Mouse (Mus musculus): ENCODE measurements around the gene Ahcyl2.

Gene Ahcyl2

GRCm38 (mm10) chr6:29851873-29852272, 84.1 kb downstream of the Ahcyl2 start:
- no peak for TF ChIP-seq GATA4 (IDR thresholded peaks at IDR 0.05; ENCODE audit: insufficient replicate concordance, low read length)

- TF ChIP-seq GATA4 (IDR thresholded peaks at IDR 0.05; ENCODE audit: insufficient replicate concordance, low read length), result no peak
Observed at GRCm38 (mm10) chr6:29853213-29853899, 85.5 kb downstream of the Ahcyl2 start.

- TF ChIP-seq GATA4 (IDR thresholded peaks at IDR 0.05; ENCODE audit: insufficient replicate concordance, low read length), result no peak
Observed at GRCm38 (mm10) chr6:29853900-29854390, 86.1 kb downstream of the Ahcyl2 start.

GRCm38 (mm10) chr6:29858619-29859018, 90.8 kb downstream of the Ahcyl2 start:
- no peak for TF ChIP-seq GATA4 (IDR thresholded peaks at IDR 0.05; ENCODE audit: insufficient replicate concordance, low read length)

- TF ChIP-seq GATA4 (IDR thresholded peaks at IDR 0.05; ENCODE audit: insufficient replicate concordance, low read length), result no peak
Observed at GRCm38 (mm10) chr6:29859344-29859743, 91.5 kb downstream of the Ahcyl2 start.

GRCm38 (mm10) chr6:29860238-29860637, 92.4 kb downstream of the Ahcyl2 start:
- no peak for TF ChIP-seq GATA4 (IDR thresholded peaks at IDR 0.05; ENCODE audit: insufficient replicate concordance, low read length)

- TF ChIP-seq GATA4 (IDR thresholded peaks at IDR 0.05; ENCODE audit: insufficient replicate concordance, low read length), result no peak
Observed at GRCm38 (mm10) chr6:29864926-29865325, 97.1 kb downstream of the Ahcyl2 start.

GRCm38 (mm10) chr6:29866935-29867724, 99.3 kb downstream of the Ahcyl2 start:
- no peak for TF ChIP-seq GATA4 (IDR thresholded peaks at IDR 0.05; ENCODE audit: insufficient replicate concordance, low read length)

GRCm38 (mm10) chr6:29868341-29868895, 100.6 kb downstream of the Ahcyl2 start:
- TF ChIP-seq GATA4 (IDR thresholded peaks at IDR 0.05; ENCODE audit: insufficient replicate concordance, low read length), result no peak

GRCm38 (mm10) chr6:29873654-29874053, 105.8 kb downstream of the Ahcyl2 start:
- no peak for TF ChIP-seq GATA4 (IDR thresholded peaks at IDR 0.05; ENCODE audit: insufficient replicate concordance, low read length)

GRCm38 (mm10) chr6:29875576-29875975, 107.8 kb downstream of the Ahcyl2 start:
- TF ChIP-seq GATA4 (IDR thresholded peaks at IDR 0.05; ENCODE audit: insufficient replicate concordance, low read length), result no peak

GRCm38 (mm10) chr6:29876782-29877181, 109.0 kb downstream of the Ahcyl2 start:
- TF ChIP-seq GATA4 (IDR thresholded peaks at IDR 0.05; ENCODE audit: insufficient replicate concordance, low read length), result no peak

GRCm38 (mm10) chr6:29879579-29879978, 111.8 kb downstream of the Ahcyl2 start:
- no peak for TF ChIP-seq GATA4 (IDR thresholded peaks at IDR 0.05; ENCODE audit: insufficient replicate concordance, low read length)

- TF ChIP-seq GATA4 (IDR thresholded peaks at IDR 0.05; ENCODE audit: insufficient replicate concordance, low read length), result no peak
Observed at GRCm38 (mm10) chr6:29880796-29881195, 113.0 kb downstream of the Ahcyl2 start.

- no peak for TF ChIP-seq GATA4 (IDR thresholded peaks at IDR 0.05; ENCODE audit: insufficient replicate concordance, low read length)
Observed at GRCm38 (mm10) chr6:29881936-29882335, 114.1 kb downstream of the Ahcyl2 start.

- TF ChIP-seq GATA4 (IDR thresholded peaks at IDR 0.05; ENCODE audit: insufficient replicate concordance, low read length), result no peak
Observed at GRCm38 (mm10) chr6:29882870-29883269, 115.1 kb downstream of the Ahcyl2 start.

Data from liver, adult (tissue).